Mouse (Mus musculus): ENCODE data around the gene Smad3. TPM values are rescaled to one million over a fixed set of nuclear protein-coding genes. Genes with fewer than 3 reads are reported as not detected.

Smad3 gene
- polyA plus RNA-seq, 1 experiment from 2014 or later: 16.1 TPM

GRCm38 (mm10) chr9:63658970-63659371 lies 98.8 kb downstream of the Smad3 start:
- H3K4me3 ChIP-seq (ENCODE audit: low read depth, low read length): no peak overlapping the region
- TF ChIP-seq CTCF (IDR thresholded peaks at IDR 0.05; ENCODE audit: low read depth): no peak
- WGBS: 71% methylated on average over 5 of the region's 5 CpGs

DNA sequence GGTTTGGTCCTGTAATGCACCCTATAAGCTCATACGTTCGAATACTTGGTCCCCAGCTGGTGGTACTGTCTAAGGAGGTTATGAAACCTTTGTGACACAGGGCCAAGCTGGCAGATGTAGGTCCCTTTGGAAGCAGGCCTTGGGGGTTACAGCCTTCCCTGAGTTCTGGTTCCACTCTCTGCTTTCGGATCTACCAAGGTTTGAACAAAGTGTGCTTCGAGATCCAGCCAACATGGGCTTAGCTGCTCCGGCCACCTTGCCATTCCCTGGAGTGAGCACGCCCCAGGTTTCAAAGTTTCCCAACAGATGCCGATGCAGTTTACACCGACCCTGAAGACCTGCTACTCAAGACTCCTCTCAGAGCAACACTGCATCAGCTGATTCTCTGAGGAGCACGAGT lies 99.4 kb downstream of the Smad3 start:
- 89% methylated on average over 9 of the region's 9 CpGs for WGBS
- no peak for TF ChIP-seq CTCF (IDR thresholded peaks at IDR 0.05; ENCODE audit: low read depth)
- Histone ChIP-seq H3K4me2 (no peak overlapping the region), H3K36me3 (ENCODE audit: insufficient read depth) (peaks cover 33% of the 10 kb centered on the region), H3K27ac (ENCODE audit: low read depth) (no peak overlapping the region), H3K27me3 (ENCODE audit: insufficient read depth, low read length) (no peaks in the 10 kb centered on the region), H3K4me3 (ENCODE audit: low read depth, low read length) (no peak overlapping the region), H3K9ac (no peak overlapping the region), H3K4me1 (ENCODE audit: insufficient read depth) (peaks cover 39% of the 10 kb centered on the region; the same call in 1 of the 2 replicates), H3K9me3 (ENCODE audit: low read depth, low read length) (no peaks in the 10 kb centered on the region)
- no peak for ATAC-seq (ENCODE audit: insufficient read depth)
- DNase-seq: no peak

More at GRCm38 (mm10) chr9:63658970-63659371, 98.8 kb downstream of the Smad3 start:
- Histone ChIP-seq H3K27me3 (ENCODE audit: insufficient read depth, low read length) (no peaks in the 10 kb centered on the region), H3K27ac (ENCODE audit: low read depth) (no peak overlapping the region), H3K9me3 (ENCODE audit: low read depth, low read length) (no peaks in the 10 kb centered on the region), H3K9ac (no peak overlapping the region), H3K4me1 (ENCODE audit: insufficient read depth) (peaks cover 36% of the 10 kb centered on the region; the same call in 1 of the 2 replicates), H3K36me3 (ENCODE audit: insufficient read depth) (peaks cover 38% of the 10 kb centered on the region), H3K4me2 (no peak overlapping the region)
- no peak for DNase-seq
- ATAC-seq (ENCODE audit: insufficient read depth): no peak

- Histone ChIP-seq H3K9ac (no peak overlapping the region), H3K4me1 (ENCODE audit: insufficient read depth) (peaks cover 41% of the 10 kb centered on the region; the same call in 1 of the 2 replicates), H3K36me3 (ENCODE audit: insufficient read depth) (peaks cover 40% of the 10 kb centered on the region), H3K27ac (ENCODE audit: low read depth) (peak overlapping the region; percentile 48; the same call in 1 of the 2 replicates), H3K9me3 (ENCODE audit: low read depth, low read length) (no peaks in the 10 kb centered on the region), H3K27me3 (ENCODE audit: insufficient read depth, low read length) (no peaks in the 10 kb centered on the region), H3K4me2 (no peak overlapping the region), H3K4me3 (ENCODE audit: low read depth, low read length) (no peak overlapping the region)
- WGBS: 19% methylated on average over 4 of the region's 4 CpGs
- TF ChIP-seq CTCF (IDR thresholded peaks at IDR 0.05; ENCODE audit: low read depth): no peak
- peak; percentile 68 for ATAC-seq (ENCODE audit: insufficient read depth)
- peak; percentile 83 for DNase-seq
Measured at GRCm38 (mm10) chr9:63657167-63657566, 100.6 kb downstream of the Smad3 start.

DNA sequence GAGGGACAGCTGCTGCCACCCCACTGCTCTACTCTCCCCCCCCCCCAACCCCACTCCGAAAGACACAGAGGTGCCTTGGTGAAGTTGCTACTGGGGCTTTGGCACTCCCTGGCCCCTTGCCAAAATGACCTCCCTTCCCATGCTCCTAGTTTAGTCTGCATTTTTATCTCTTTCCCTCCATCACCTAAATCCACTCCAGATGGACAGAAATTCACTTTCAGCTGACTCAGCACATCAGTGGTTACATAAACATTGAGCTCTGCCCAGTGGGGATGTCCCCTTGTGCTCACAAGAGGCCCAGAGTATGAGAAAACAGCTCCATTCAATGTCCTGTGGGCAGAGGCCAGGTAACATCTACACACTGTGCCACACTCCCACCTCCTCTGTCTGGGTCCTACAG lies 102.7 kb downstream of the Smad3 start:
- WGBS: 43% methylated on average over 1 of the region's 1 CpGs
- no peak for ATAC-seq (ENCODE audit: insufficient read depth)

DNA sequence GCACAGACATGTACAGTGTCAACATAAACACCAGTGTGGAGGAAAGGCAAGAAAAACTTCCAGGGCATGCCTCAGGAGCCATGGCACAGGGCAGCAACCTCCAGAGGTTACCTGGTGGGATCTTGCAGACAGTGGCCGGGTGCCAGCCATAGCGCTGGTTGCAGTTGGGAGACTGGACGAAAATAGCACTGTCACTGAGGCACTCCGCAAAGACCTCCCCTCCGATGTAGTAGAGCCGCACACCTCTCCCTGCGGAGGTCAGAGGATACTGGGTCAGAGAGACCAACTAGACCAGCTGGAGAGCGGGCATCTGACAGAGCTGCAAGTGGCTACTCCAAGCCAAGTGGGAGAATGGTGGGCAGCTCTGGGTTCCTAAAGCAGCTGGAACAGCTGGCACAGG lies 103.2 kb downstream of the Smad3 start:
- H3K27ac ChIP-seq (ENCODE audit: low read depth): 0 out of 2 replicates have a peak overlapping the region, but pooled peaks have one; percentile 20
- peaks cover 51% of the 10 kb centered on the region; the same call in 1 of the 2 replicates for H3K4me1 ChIP-seq (ENCODE audit: insufficient read depth)
- no peak for TF ChIP-seq CTCF (IDR thresholded peaks at IDR 0.05; ENCODE audit: low read depth)
- no peak overlapping the region for H3K4me3 ChIP-seq (ENCODE audit: low read depth, low read length)
- no peaks in the 10 kb centered on the region for H3K27me3 ChIP-seq (ENCODE audit: insufficient read depth, low read length)
- DNase-seq (no peak), ATAC-seq (ENCODE audit: insufficient read depth) (no peak)
- 88% methylated on average over 8 of the region's 8 CpGs for WGBS
- no peak overlapping the region for H3K9ac ChIP-seq
- H3K9me3 ChIP-seq (ENCODE audit: low read depth, low read length): no peaks in the 10 kb centered on the region
- H3K4me2 ChIP-seq: no peak overlapping the region
- H3K36me3 ChIP-seq (ENCODE audit: insufficient read depth): peaks cover 47% of the 10 kb centered on the region

More for the DNA sequence above, 102.7 kb downstream of the Smad3 start:
- peaks cover 51% of the 10 kb centered on the region; the same call in 1 of the 2 replicates for H3K4me1 ChIP-seq (ENCODE audit: insufficient read depth)
- no peaks in the 10 kb centered on the region for H3K27me3 ChIP-seq (ENCODE audit: insufficient read depth, low read length)
- TF ChIP-seq CTCF (IDR thresholded peaks at IDR 0.05; ENCODE audit: low read depth): no peak
- H3K36me3 ChIP-seq (ENCODE audit: insufficient read depth): peaks cover 42% of the 10 kb centered on the region
- no peaks in the 10 kb centered on the region for H3K9me3 ChIP-seq (ENCODE audit: low read depth, low read length)
- peak; percentile 60 for DNase-seq
- no peak overlapping the region for H3K4me2 ChIP-seq
- H3K9ac ChIP-seq: no peak overlapping the region
- H3K4me3 ChIP-seq (ENCODE audit: low read depth, low read length): no peak overlapping the region
- H3K27ac ChIP-seq (ENCODE audit: low read depth): no peak overlapping the region

GRCm38 (mm10) chr9:63653666-63654065 lies 104.1 kb downstream of the Smad3 start:
- Histone ChIP-seq H3K27ac (ENCODE audit: low read depth) (peak overlapping the region; percentile 6; the same call in 1 of the 2 replicates), H3K4me1 (ENCODE audit: insufficient read depth) (peaks cover 51% of the 10 kb centered on the region; the same call in 1 of the 2 replicates), H3K36me3 (ENCODE audit: insufficient read depth) (peaks cover 56% of the 10 kb centered on the region), H3K9me3 (ENCODE audit: low read depth, low read length) (no peaks in the 10 kb centered on the region), H3K4me2 (no peak overlapping the region), H3K9ac (no peak overlapping the region), H3K27me3 (ENCODE audit: insufficient read depth, low read length) (no peaks in the 10 kb centered on the region), H3K4me3 (ENCODE audit: low read depth, low read length) (no peak overlapping the region)
- 42% methylated on average over 7 of the region's 7 CpGs for WGBS
- DNase-seq: peak; percentile 84
- no peak for TF ChIP-seq CTCF (IDR thresholded peaks at IDR 0.05; ENCODE audit: low read depth)
- ATAC-seq (ENCODE audit: insufficient read depth): no peak

- no peak overlapping the region for H3K4me3 ChIP-seq (ENCODE audit: low read depth, low read length)
- H3K4me1 ChIP-seq (ENCODE audit: insufficient read depth): peaks cover 42% of the 10 kb centered on the region; the same call in 1 of the 2 replicates
- no peak overlapping the region for H3K4me2 ChIP-seq
- TF ChIP-seq CTCF (IDR thresholded peaks at IDR 0.05; ENCODE audit: low read depth): no peak
- no peak overlapping the region for H3K9ac ChIP-seq
- H3K27me3 ChIP-seq (ENCODE audit: insufficient read depth, low read length): no peaks in the 10 kb centered on the region
- peak; percentile 90 for DNase-seq
- peak; percentile 23; the same call in 1 of the 2 replicates for ATAC-seq (ENCODE audit: insufficient read depth)
- peak overlapping the region; percentile 78; the same call in 1 of the 2 replicates for H3K27ac ChIP-seq (ENCODE audit: low read depth)
- H3K36me3 ChIP-seq (ENCODE audit: insufficient read depth): peaks cover 67% of the 10 kb centered on the region
- WGBS: 35% methylated on average over 11 of the region's 11 CpGs
- H3K9me3 ChIP-seq (ENCODE audit: low read depth, low read length): no peaks in the 10 kb centered on the region
Measured at GRCm38 (mm10) chr9:63651594-63651993, 106.2 kb downstream of the Smad3 start.
